Mouse (Mus musculus) E14TG2a.4 (cell line): ENCODE measurements around the gene Olfr284.

Source experiments
- CTCF ChIP-seq: conservative IDR thresholded peaks from 2 replicates; pipeline ENCODE4 v1.5.1; 2014; ENCODE audit warnings: low read length
- NANOG ChIP-seq: IDR thresholded peaks from 2 replicates; pipeline ENCODE4 v1.6.1; 2014; ENCODE audit warnings: borderline replicate concordance, low read length, mixed read lengths

- no peak for TF ChIP-seq CTCF
- TF ChIP-seq NANOG, result no peak
These were observed 44.9 kb downstream of the Olfr284 start, which contains the start of gene Zfp641 for GRCm38 (mm10) chr15:98295628-98296551.
